Mouse (Mus musculus): ENCODE measurements around the gene Gm10720. TPM values are rescaled to one million over a fixed set of nuclear protein-coding genes. Genes with fewer than 3 reads are reported as not detected.
"Not testable (repeated sequence)": the region's sequence is repeated elsewhere in the genome, so short reads cannot be mapped to it uniquely, and the experiment has no call there.

Gm10720 gene
- total RNA-seq, 2 experiments from 2014 or later, result not detected

- ATAC-seq (replicated peaks; ENCODE audit: poor library complexity), result not testable (repeated sequence)
Observed at GRCm38 (mm10) chr9:3024912-3025467, 9.5 kb downstream of the Gm10720 start, which contains the start of gene Gm10717. Gene Gm10717 (plus strand): TSS chr9:3025417.

DNA sequence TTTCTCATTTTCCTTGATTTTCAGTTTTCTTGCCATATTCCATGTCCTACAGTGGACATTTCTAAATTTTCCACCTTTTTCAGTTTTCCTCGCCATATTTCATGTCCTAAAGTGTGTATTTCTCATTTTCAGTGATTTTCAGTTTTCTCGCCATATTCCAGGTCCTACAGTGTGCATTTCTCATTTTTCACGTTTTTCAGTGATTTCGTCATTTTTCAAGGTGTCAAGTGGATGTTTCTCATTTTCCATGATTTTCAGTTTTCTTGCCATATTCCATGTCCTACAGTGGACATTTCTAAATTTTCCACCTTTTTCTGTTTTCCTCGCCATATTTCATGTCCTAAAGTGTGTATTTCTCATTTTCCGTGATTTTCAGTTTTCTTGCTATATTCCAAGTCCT is 10.2 kb downstream of the Gm10720 start:
- not testable (repeated sequence) for ATAC-seq (replicated peaks; ENCODE audit: poor library complexity)

GRCm38 (mm10) chr9:3026136-3026535 is 10.7 kb downstream of the Gm10720 start:
- not testable (repeated sequence) for ATAC-seq (replicated peaks; ENCODE audit: poor library complexity)

DNA sequence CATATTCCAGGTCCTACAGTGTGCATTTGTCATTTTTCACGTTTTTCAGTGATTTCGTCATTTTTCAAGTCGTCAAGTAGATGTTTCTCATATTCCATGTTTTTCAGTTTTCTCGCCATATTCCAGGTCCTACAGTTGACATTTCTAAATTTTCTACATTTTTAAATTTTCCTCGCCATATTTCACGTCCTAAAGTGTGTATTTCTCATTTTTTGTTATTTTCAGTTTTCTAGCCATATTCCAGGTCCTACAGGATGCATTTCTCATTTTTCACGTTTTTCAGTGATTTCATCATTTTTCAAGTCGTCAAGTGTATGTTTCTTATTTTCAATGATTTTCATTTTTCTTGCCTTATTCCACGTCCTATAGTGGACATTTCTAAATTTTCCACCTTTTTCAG is 11.3 kb downstream of the Gm10720 start:
- ATAC-seq (replicated peaks; ENCODE audit: poor library complexity), result not testable (repeated sequence)

- not testable (repeated sequence) for ATAC-seq (replicated peaks; ENCODE audit: poor library complexity)
Observed at GRCm38 (mm10) chr9:3027200-3027599, 11.7 kb downstream of the Gm10720 start.

DNA sequence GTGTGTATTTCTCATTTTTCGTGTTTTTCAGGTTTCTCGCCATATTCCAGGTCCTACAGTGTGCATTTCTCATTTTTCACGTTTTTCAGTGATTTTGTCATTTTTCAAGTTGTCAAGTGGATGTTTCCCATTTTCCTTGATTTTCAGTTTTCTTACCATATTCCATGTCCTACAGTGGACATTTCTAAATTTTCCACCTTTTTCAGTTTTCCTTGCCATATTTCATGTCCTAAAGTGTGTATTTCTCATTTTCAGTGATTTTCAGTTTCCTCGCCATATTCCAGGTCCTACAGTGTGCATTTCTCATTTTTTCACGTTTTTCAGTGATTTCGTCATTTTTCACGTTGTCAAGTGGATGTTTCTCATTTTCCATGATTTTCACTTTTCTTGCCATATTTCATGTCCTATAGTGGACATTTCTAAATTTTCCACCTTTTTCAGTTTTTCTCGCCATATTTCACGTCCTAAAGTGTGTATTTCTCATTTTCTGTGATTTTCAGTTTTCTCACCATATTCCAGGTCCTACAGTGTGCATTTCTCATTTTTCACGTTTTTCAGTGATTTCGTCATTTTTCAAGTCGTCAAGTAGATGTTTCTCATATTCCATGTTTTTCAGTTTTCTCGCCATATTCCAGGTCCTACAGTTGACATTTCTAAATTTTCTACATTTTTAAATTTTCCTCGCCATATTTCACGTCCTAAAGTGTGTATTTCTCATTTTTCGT is 14.0 kb downstream of the Gm10720 start:
- not testable (repeated sequence) for ATAC-seq (replicated peaks; ENCODE audit: poor library complexity)

DNA sequence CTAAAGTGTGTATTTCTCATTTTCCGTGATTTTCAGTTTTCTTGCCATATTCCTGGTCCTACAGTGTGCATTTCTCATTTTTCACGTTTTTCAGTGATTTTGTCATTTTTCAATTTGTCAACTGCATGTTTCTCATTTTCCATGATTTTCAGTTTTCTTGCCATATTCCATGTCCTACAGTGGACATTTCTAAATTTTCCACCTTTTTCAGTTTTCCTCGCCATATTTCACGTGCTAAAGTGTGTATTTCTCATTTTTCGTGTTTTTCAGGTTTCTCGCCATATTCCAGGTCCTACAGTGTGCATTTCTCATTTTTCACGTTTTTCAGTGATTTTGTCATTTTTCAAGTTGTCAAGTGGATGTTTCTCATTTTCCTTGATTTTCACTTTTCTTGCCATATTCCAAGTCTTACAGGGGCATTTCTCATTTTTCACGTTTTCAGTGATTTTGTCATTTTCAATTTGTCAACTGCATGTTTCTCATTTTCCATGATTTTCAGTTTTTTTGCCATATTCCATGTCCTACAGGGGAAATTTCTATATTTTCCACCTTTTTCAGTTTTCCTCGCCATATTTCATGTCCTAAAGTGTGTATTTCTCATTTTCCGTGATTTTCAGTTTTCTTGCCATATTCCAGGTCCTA is 15.3 kb downstream of the Gm10720 start:
- not testable (repeated sequence) for ATAC-seq (replicated peaks; ENCODE audit: poor library complexity)

DNA sequence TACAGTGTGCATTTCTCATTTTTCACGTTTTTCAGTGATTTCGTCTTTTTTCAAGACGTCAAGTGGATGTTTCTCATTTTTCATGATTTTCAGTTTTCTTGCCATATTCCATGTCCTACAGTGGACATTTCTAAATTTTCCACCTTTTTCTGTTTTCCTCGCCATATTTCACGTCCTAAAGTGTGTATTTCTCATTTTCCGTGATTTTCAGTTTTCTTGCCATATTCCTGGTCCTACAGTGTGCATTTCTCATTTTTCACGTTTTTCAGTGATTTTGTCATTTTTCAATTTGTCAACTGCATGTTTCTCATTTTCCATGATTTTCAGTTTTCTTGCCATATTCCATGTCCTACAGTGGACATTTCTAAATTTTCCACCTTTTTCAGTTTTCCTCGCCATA is 18.8 kb downstream of the Gm10720 start, which contains the start of gene Gm17535:
Gm17535 (plus strand) TSS at position 301 of the 400 bp plus-strand sequence.
- not testable (repeated sequence) for ATAC-seq (replicated peaks; ENCODE audit: poor library complexity)

GRCm38 (mm10) chr9:3036577-3036976 is 21.1 kb downstream of the Gm10720 start, which contains the start of gene Gm10715:
Gene Gm10715 (plus strand): TSS chr9:3036877.
- not testable (repeated sequence) for ATAC-seq (replicated peaks; ENCODE audit: poor library complexity)

GRCm38 (mm10) chr9:3038161-3038560 is 22.7 kb downstream of the Gm10720 start:
- ATAC-seq (replicated peaks; ENCODE audit: poor library complexity), result not testable (repeated sequence)

Other genes starting within 250 kb of the Gm10720 start
- gene Gm10722, start 14.7 kb upstream of the Gm10720 start, total RNA-seq (2015), result not detected in 2 replicates
- not detected in 2 replicates for gene Gm10722, start 14.7 kb upstream of the Gm10720 start, total RNA-seq (2017)
- not detected in 2 replicates for gene Gm11168, start 12.3 kb upstream of the Gm10720 start, total RNA-seq (2015)
- not detected in 2 replicates for gene Gm11168, start 12.3 kb upstream of the Gm10720 start, total RNA-seq (2017)
- gene Gm10721, start 2.5 kb upstream of the Gm10720 start, total RNA-seq (2015), result not detected in 2 replicates
- 1.0 TPM in 1 of 2 replicates, not detected in the other for gene Gm10721, start 2.5 kb upstream of the Gm10720 start, total RNA-seq (2017)
- not detected in 2 replicates for gene Gm10719, start 1.8 kb downstream of the Gm10720 start, total RNA-seq (2015)
- 0.91 and 1.0 TPM in 2 replicates for gene Gm10719, start 1.8 kb downstream of the Gm10720 start, total RNA-seq (2017)
- not detected in 2 replicates for gene Gm10718, start 7.9 kb downstream of the Gm10720 start, total RNA-seq (2015)
- gene Gm10718, start 7.9 kb downstream of the Gm10720 start, total RNA-seq (2017), result 0.50 TPM in 1 of 2 replicates, not detected in the other
- not detected in 2 replicates for gene Gm10717, start 9.8 kb downstream of the Gm10720 start, total RNA-seq (2015)
- 0.51 TPM in 1 of 2 replicates, not detected in the other for gene Gm10717, start 9.8 kb downstream of the Gm10720 start, total RNA-seq (2017)
- not detected in 2 replicates for gene Gm17535, start 18.9 kb downstream of the Gm10720 start, total RNA-seq (2015)
- gene Gm17535, start 18.9 kb downstream of the Gm10720 start, total RNA-seq (2017), result 0.37 TPM in 1 of 2 replicates, not detected in the other
- not detected in 2 replicates for gene Gm10715, start 21.2 kb downstream of the Gm10720 start, total RNA-seq (2015)
- gene Gm10715, start 21.2 kb downstream of the Gm10720 start, total RNA-seq (2017), result not detected in 2 replicates

All from megakaryocyte progenitor cell, adult 5-6 weeks (primary cell).